Mouse (Mus musculus) hindbrain, embryonic 13.5 days (tissue): Measurements from ENCODE around the gene Gm26938. TPM values are rescaled to one million over a fixed set of nuclear protein-coding genes. Genes with fewer than 3 reads are reported as not detected.

ENCODE experiments used
- ATAC-seq: fragments of 200-750 bp; cut with Nextera tagmentation; 2 replicates; pipeline ENCODE4 v1.8.0; 2017; ENCODE audit warnings: moderate TSS enrichment; ENCODE audit not compliant: low FRiP score
- H3K27ac ChIP-seq: fragments of 300-500 bp; sonication (generic); 2 replicates; pipeline ENCODE4 v1.5.1; 2015; ENCODE audit warnings: inconsistent platforms, mild to moderate bottlenecking, moderate library complexity
- H3K27me3 ChIP-seq: fragments of 300-500 bp; sonication (generic); 2 replicates; pipeline ENCODE4 v1.6.1; 2015; ENCODE audit warnings: mild to moderate bottlenecking, inconsistent platforms
- H3K36me3 ChIP-seq: fragments of 300-500 bp; sonication (generic); 2 replicates; pipeline ENCODE4 v1.6.1; 2015; ENCODE audit warnings: mild to moderate bottlenecking, inconsistent platforms
- H3K4me1 ChIP-seq: fragments of 300-500 bp; sonication (generic); replicated peaks from 2 replicates; pipeline ENCODE4 v1.6.1; 2015; ENCODE audit warnings: inconsistent platforms
- H3K4me2 ChIP-seq: fragments of 300-500 bp; sonication (generic); 2 replicates; pipeline ENCODE4 v1.6.1; 2015; ENCODE audit warnings: inconsistent platforms, mild to moderate bottlenecking, moderate library complexity
- H3K4me3 ChIP-seq: fragments of 300-500 bp; sonication (generic); 2 replicates; pipeline ENCODE4 v1.5.1; 2015; ENCODE audit warnings: mild to moderate bottlenecking, inconsistent platforms
- H3K9ac ChIP-seq: fragments of 300-500 bp; sonication (generic); 2 replicates; pipeline ENCODE4 v1.6.1; 2015; ENCODE audit warnings: mild to moderate bottlenecking, inconsistent platforms
- H3K9me3 ChIP-seq: fragments of 300-500 bp; sonication (generic); 2 replicates; pipeline ENCODE4 v1.6.1; 2016; ENCODE audit warnings: inconsistent platforms
- WGBS: fragments of 180-500 bp; shearing (Covaris S2); methylation state at CpG from one replicate; pipeline ENCODE4 v1.1.7; 2015; 5-methylcytosine and 5-hydroxymethylcytosine counted together
- polyA plus RNA-seq: library from polyadenylated mRNA; unstranded; fragments of >200 nt; fragmentation: Nextera tagmentation; extraction: Ambion mirVana; gene quantifications from 2 replicates; pipeline ENCODE4 v1.2.1, GENCODE M21; 2015

Gene Gm26938
- polyA plus RNA-seq, 1 experiment from 2014 or later, result not detected

GRCm38 (mm10) chr5:139813126-139813490, 13.1 kb downstream of the Gm26938 start:
- H3K36me3 ChIP-seq, result no peaks in the 10 kb centered on the region
- ATAC-seq, result no peak

GRCm38 (mm10) chr5:139812398-139813125, 13.6 kb downstream of the Gm26938 start:
- ATAC-seq, result no peak
- Histone ChIP-seq H3K27ac (no peak overlapping the region), H3K4me3 (no peak overlapping the region), H3K9me3 (no peaks in the 10 kb centered on the region), H3K9ac (no peak overlapping the region), H3K4me2 (no peak overlapping the region), H3K4me1 (0 out of 2 replicates have a peak, but pooled peaks cover 4% of the 10 kb centered on the region), H3K36me3 (no peaks in the 10 kb centered on the region), H3K27me3 (peaks cover 51% of the 10 kb centered on the region)
- 76% methylated on average over 20 of the region's 20 CpGs for WGBS

More at GRCm38 (mm10) chr5:139813126-139813490, 13.1 kb downstream of the Gm26938 start:
- Histone ChIP-seq H3K4me1 (0 out of 2 replicates have a peak, but pooled peaks cover 4% of the 10 kb centered on the region), H3K4me3 (no peak overlapping the region), H3K27me3 (peaks cover 47% of the 10 kb centered on the region), H3K4me2 (no peak overlapping the region), H3K27ac (no peak overlapping the region), H3K9me3 (no peaks in the 10 kb centered on the region), H3K9ac (no peak overlapping the region)
- 50% methylated on average over 10 of the region's 10 CpGs for WGBS

GRCm38 (mm10) chr5:139811677-139812397, 14.4 kb downstream of the Gm26938 start:
- Histone ChIP-seq H3K27ac (no peak overlapping the region), H3K27me3 (peaks cover 51% of the 10 kb centered on the region), H3K4me2 (no peak overlapping the region), H3K36me3 (no peaks in the 10 kb centered on the region), H3K4me3 (no peak overlapping the region), H3K9ac (no peak overlapping the region), H3K4me1 (0 out of 2 replicates have a peak, but pooled peaks cover 4% of the 10 kb centered on the region), H3K9me3 (no peaks in the 10 kb centered on the region)
- 85% methylated on average over 15 of the region's 15 CpGs for WGBS
- ATAC-seq, result no peak

GRCm38 (mm10) chr5:139809397-139809796, 16.8 kb downstream of the Gm26938 start:
- WGBS, result 46% methylated on average over 4 of the region's 4 CpGs
- Histone ChIP-seq H3K9ac (no peak overlapping the region), H3K4me3 (no peak overlapping the region), H3K4me2 (no peak overlapping the region), H3K27ac (no peak overlapping the region), H3K36me3 (no peaks in the 10 kb centered on the region), H3K27me3 (peaks cover 40% of the 10 kb centered on the region), H3K4me1 (peaks cover 4% of the 10 kb centered on the region; the same call in 1 of the 2 replicates), H3K9me3 (no peaks in the 10 kb centered on the region)
- no peak for ATAC-seq

GRCm38 (mm10) chr5:139805924-139806323, 20.3 kb downstream of the Gm26938 start:
- Histone ChIP-seq H3K9me3 (no peaks in the 10 kb centered on the region), H3K4me1 (peaks cover 9% of the 10 kb centered on the region), H3K27ac (no peak overlapping the region), H3K36me3 (peaks cover 10% of the 10 kb centered on the region), H3K9ac (no peak overlapping the region), H3K4me2 (no peak overlapping the region), H3K4me3 (no peak overlapping the region), H3K27me3 (peaks cover 19% of the 10 kb centered on the region)
- ATAC-seq, result no peak
- 87% methylated on average over 8 of the region's 8 CpGs for WGBS

- WGBS, result 89% methylated on average over 11 of the region's 11 CpGs
- no peak for ATAC-seq
- Histone ChIP-seq H3K36me3 (peaks cover 23% of the 10 kb centered on the region), H3K4me2 (no peak overlapping the region), H3K27ac (no peak overlapping the region), H3K9me3 (no peaks in the 10 kb centered on the region), H3K4me1 (peaks cover 10% of the 10 kb centered on the region), H3K9ac (no peak overlapping the region), H3K27me3 (peaks cover 27% of the 10 kb centered on the region), H3K4me3 (no peak overlapping the region)
These were observed 21.6 kb downstream of the Gm26938 start for GRCm38 (mm10) chr5:139804573-139805111.

- H3K9me3 ChIP-seq, result no peaks in the 10 kb centered on the region
- no peak for ATAC-seq
- H3K27ac ChIP-seq, result no peak overlapping the region
- H3K4me3 ChIP-seq, result no peak overlapping the region
- peaks cover 29% of the 10 kb centered on the region for H3K27me3 ChIP-seq
- H3K9ac ChIP-seq, result no peak overlapping the region
- H3K4me1 ChIP-seq, result peaks cover 15% of the 10 kb centered on the region
- no peak overlapping the region for H3K4me2 ChIP-seq
- 13% methylated on average over 6 of the region's 6 CpGs for WGBS
- peaks cover 25% of the 10 kb centered on the region for H3K36me3 ChIP-seq
These were observed 22.1 kb downstream of the Gm26938 start for GRCm38 (mm10) chr5:139804107-139804551.

- WGBS, result 9% methylated on average over 12 of the region's 12 CpGs
- Histone ChIP-seq H3K4me3 (no peak overlapping the region), H3K27me3 (peaks cover 29% of the 10 kb centered on the region), H3K27ac (no peak overlapping the region), H3K4me2 (no peak overlapping the region), H3K9me3 (no peaks in the 10 kb centered on the region), H3K36me3 (peaks cover 25% of the 10 kb centered on the region), H3K9ac (no peak overlapping the region), H3K4me1 (peaks cover 20% of the 10 kb centered on the region)
- ATAC-seq, result no peak; the same call in 1 of the 2 replicates
These were observed 22.6 kb downstream of the Gm26938 start for GRCm38 (mm10) chr5:139803601-139804102.

GRCm38 (mm10) chr5:139803165-139803564, 23.0 kb downstream of the Gm26938 start:
- no peak for ATAC-seq
- peaks cover 25% of the 10 kb centered on the region for H3K36me3 ChIP-seq
- H3K27me3 ChIP-seq, result peaks cover 29% of the 10 kb centered on the region
- no peak overlapping the region for H3K4me2 ChIP-seq
- WGBS, result 80% methylated on average over 8 of the region's 8 CpGs
- H3K27ac ChIP-seq, result no peak overlapping the region
- H3K4me1 ChIP-seq, result peaks cover 25% of the 10 kb centered on the region
- no peaks in the 10 kb centered on the region for H3K9me3 ChIP-seq
- no peak overlapping the region for H3K4me3 ChIP-seq
- H3K9ac ChIP-seq, result no peak overlapping the region

- Histone ChIP-seq H3K27ac (no peak overlapping the region), H3K27me3 (peaks cover 24% of the 10 kb centered on the region; the same call in 1 of the 2 replicates), H3K4me1 (peaks cover 38% of the 10 kb centered on the region), H3K4me2 (no peak overlapping the region), H3K9me3 (no peaks in the 10 kb centered on the region), H3K9ac (no peak overlapping the region), H3K4me3 (no peak overlapping the region), H3K36me3 (peaks cover 25% of the 10 kb centered on the region)
- WGBS, result 95% methylated on average over 10 of the region's 10 CpGs
- no peak for ATAC-seq
These were observed 24.3 kb downstream of the Gm26938 start for GRCm38 (mm10) chr5:139801880-139802279.

GRCm38 (mm10) chr5:139801231-139801630, 25.0 kb downstream of the Gm26938 start:
- ATAC-seq, result no peak
- Histone ChIP-seq H3K4me3 (no peak overlapping the region), H3K9me3 (no peaks in the 10 kb centered on the region), H3K4me1 (peaks cover 44% of the 10 kb centered on the region), H3K9ac (no peak overlapping the region), H3K4me2 (no peak overlapping the region), H3K36me3 (peaks cover 25% of the 10 kb centered on the region), H3K27ac (no peak overlapping the region), H3K27me3 (peaks cover 24% of the 10 kb centered on the region; the same call in 1 of the 2 replicates)
- WGBS, result 97% methylated on average over 8 of the region's 8 CpGs
